Mouse (Mus musculus) cerebellum, adult (tissue): Measurements from ENCODE around the gene Actl6a.
"Not testable (repeated sequence)": the region's sequence is repeated elsewhere in the genome, so short reads cannot be mapped to it uniquely, and the experiment has no call there.

ENCODE experiments used
- ATAC-seq: cut with Nextera tagmentation; 2 replicates; pipeline ENCODE4 v1.9.2; 2017; ENCODE audit warnings: mild to moderate bottlenecking, moderate library complexity, mixed read lengths; ENCODE audit not compliant: insufficient number of reproducible peaks, low FRiP score, low TSS enrichment

Gene Actl6a

GRCm38 (mm10) chr3:32705647-32706348 is at the start of gene Actl6a:
Gene Actl6a (plus strand): TSS chr3:32706298.
- ATAC-seq, result not testable (repeated sequence)

- no peak for ATAC-seq
These were observed 49.6 kb upstream of the Actl6a start for GRCm38 (mm10) chr3:32656398-32656994.

DNA sequence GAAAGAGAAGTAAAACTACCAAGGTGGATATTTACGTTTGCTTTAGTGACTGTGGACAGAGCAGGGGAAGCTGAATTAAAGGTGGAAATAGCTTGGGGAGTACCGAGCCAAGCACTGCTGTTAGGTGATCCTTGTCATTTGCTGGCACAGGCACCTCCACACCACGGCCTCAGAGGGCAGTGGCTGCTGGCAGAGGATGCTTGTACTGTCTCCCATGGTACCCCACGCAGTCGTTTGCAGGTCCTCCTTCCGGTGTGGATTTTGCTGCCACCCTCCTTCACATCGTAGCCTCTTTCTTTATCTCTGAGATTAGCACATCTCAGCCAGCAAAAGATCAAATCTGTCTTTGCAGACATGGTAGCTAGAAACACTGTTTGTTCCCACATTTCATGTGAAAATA is 47.7 kb upstream of the Actl6a start:
- no peak for ATAC-seq

DNA sequence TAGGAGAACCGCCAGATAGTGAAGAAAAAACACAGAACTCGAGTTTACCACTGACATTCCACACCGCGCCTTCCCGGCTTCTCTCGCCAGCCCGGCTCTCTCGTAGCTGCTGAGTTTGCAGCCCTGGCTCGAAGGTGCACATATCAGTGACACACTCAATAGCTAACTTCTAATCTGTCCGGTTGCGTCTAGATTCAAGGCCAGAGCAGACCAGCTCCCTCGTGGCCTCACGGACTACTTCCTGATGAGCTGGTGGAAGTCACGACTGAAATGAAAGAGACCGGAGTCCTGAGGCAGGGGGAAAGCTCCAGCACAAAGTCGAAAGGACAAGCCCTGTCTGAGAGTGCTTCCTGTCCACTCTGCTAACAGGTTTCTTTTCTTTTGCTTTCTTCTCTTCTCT is 47.3 kb upstream of the Actl6a start:
- ATAC-seq, result no peak

DNA sequence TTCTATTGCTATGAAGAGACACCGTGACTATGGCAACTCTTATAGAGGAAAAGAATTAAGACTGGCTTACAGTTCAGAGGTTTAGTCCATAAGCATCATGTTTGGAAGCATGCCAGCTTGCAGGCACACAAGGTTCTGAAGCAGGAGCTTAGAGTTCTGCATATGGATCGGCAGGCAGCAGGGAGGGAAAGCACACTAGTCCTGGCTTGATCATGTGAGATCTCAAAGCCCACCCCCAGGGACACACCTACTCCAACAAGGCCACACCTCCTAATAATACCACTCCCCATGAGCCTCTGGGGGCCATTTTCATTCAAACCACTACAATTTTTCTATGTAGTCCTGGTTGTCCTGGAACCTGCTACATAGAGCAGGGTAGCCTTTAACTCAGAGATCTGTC is 46.6 kb upstream of the Actl6a start:
- ATAC-seq, result no peak

- no peak for ATAC-seq
These were observed 45.8 kb upstream of the Actl6a start for GRCm38 (mm10) chr3:32660276-32660675.

DNA sequence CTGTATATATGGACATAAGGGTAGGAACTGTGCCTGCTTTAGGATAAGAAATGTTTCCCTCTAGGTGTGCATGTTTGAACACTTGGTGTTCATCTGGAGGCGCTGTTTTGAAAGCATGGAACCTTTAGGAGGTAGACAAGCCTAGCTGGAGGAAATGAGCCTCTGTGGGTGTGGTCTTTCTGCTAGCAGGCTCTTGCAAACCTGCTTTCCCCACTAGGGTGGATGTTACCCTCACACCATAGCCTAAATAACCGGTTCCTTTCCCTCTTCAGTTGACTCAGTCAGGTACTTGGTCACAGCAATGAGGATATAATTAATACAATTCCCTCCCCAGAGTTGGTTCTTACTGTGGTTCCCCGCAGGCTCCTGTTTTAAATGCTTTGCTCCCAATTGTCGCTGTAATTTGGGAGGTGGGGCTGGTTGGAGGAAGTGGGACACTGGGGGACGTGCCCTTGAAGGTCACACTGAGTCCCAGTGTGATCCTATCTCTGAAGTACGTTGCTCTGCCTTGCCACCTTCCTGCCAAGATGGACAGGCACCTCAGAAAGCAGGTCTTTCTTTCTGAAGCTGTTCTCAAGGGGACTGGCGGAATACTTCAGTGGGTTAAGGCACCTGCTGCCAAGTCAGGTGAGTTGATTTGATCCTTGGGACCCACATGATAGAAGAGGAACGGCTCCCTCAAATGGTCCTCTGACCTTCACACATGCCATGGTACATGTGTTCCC is 45.1 kb upstream of the Actl6a start:
- no peak for ATAC-seq

DNA sequence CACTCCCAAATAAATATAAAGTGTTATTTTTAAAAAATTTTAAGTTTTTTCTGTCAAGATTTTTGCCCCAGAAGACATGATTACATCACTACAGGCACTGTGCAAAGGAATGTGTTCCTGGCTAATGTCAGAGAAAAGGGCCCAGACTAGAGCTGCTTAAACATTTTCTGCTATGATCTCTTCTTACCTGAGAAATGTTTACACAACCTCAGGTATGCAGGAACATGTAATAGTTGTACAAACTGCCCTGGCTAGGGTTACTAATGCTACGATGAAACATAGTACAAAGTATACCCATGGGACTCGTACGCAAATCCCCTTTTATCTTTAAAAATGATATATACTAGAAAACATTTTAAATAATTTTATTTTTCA is 44.6 kb upstream of the Actl6a start:
- no peak for ATAC-seq

GRCm38 (mm10) chr3:32668256-32668959 is 37.7 kb upstream of the Actl6a start:
- ATAC-seq, result no peak

- ATAC-seq, result no peak
These were observed 36.9 kb upstream of the Actl6a start for GRCm38 (mm10) chr3:32669211-32669610.

- ATAC-seq, result no peak
These were observed 35.9 kb upstream of the Actl6a start for GRCm38 (mm10) chr3:32670196-32670595.

DNA sequence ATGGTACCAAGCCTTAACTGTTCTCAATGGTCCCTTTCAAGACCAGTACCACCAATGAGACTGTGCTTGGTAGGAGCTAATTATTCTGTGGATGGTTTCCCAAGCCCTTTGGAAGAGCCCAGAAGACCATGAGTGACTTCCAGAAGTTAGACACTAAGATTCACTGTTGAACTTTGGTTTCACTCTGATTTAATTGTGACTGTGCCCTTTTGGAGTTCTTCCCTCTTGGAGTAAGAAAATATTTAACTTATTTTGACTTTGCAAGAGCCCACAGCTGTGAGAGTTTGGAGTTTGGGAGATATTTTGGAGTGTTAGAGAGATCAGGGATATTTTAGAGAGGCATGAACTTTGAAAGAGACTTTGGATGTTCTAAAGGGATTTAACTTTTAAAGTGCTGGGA is 32.9 kb upstream of the Actl6a start:
- no peak for ATAC-seq

DNA sequence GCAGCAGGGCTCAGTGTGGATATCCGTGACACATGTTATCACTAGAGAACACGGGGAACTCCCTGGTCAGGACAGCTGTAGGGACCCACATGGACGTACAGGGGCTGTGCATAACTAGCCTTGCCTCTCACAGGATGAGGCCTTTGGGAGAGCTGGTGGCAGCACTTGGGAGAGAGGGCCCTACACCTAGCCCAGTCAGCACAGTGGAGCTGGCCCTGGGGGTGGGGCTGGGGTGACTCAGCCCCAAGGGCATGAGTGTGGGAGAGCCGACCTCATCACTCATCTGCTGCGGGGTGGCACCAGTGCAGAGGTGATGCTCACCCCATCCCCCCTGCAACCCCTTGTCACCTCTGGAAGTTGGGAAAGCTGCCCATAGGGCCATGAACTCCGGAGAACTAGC is 29.7 kb upstream of the Actl6a start:
- no peak for ATAC-seq

DNA sequence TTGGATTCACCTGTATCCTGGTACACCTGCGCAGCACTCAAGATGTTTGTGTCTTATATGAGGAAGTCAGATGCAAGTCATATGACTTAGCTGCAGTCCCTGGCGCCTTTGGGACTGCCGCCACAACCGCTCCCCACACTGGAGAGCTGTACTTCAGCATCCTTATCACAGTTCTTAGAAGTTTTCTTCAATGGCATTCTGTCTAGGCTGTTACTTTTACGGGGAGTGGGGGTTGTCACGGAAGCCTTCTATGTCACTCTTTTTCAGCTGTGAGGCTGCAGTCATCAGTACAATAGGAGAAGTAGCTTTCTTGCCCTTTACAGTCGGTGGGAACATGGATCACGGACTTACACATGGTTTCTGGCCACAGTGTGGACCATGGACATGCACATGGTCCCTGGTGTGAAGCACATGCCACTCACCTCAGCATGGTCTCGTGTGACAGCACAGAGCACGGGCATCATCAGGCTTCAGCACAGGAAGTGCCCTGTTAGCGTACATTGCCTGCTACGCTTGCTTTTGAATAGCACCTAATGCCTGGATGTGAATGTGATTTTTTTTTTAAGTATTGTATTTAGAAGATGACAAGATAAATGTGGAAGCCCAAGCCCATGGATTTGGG is 23.1 kb upstream of the Actl6a start:
- ATAC-seq, result no peak

GRCm38 (mm10) chr3:32684631-32685030 is 21.5 kb upstream of the Actl6a start:
- no peak for ATAC-seq

DNA sequence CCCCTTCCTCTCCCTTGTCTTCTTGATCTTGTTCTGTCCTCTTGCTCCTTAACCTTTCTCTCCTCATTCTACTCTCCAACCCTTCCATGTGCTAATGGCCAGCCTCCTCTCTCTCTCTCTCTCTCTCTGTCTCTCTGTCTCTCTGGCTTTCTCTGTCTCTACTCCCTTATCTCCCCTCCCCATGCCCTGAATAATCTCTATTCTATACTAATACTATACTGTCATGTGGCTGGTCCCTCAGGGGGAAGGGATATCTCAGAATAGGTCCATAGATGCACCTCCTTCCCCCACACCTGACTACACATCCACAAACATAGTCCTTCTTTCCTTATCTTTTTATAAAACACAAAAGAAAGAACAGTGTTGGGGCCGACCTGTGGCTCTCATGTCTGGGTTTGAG is 19.6 kb upstream of the Actl6a start:
- ATAC-seq, result no peak

- ATAC-seq, result no peak
These were observed 18.9 kb upstream of the Actl6a start for GRCm38 (mm10) chr3:32687156-32687555.

- ATAC-seq, result no peak
These were observed 16.5 kb upstream of the Actl6a start for GRCm38 (mm10) chr3:32689567-32689999.

GRCm38 (mm10) chr3:32690008-32690407 is 16.1 kb upstream of the Actl6a start:
- no peak for ATAC-seq

DNA sequence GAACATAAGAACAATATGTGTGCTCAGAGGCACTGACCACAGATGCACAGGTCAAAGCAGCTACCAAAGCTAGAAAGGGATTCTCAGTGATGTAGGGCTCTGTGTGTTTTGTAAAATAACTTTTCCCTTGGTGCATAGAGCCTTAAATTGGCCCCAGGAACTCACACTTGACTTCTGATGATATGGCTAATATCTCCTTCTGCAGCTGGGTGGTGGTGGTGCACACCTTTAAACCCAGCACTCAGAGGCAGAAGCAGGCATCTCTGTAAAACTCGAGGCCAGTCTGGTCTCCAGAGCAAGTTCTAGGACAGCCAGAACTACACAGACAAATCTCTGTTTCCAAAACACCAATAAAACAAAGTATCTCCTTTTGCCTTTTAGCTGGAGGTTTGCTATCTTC is 15.2 kb upstream of the Actl6a start:
- ATAC-seq, result no peak

GRCm38 (mm10) chr3:32691841-32692240 is 14.3 kb upstream of the Actl6a start:
- ATAC-seq, result no peak
